Mouse (Mus musculus) cortical plate, adult 2 months (tissue): ENCODE measurements around the gene Ttc28.

ENCODE experiments used
- CTCF ChIP-seq: fragments of 200-500 bp; IDR thresholded peaks from 2 replicates; pipeline ENCODE4 v1.5.1; 2011; ENCODE audit warnings: mild to moderate bottlenecking, control low read depth, low read length; ENCODE audit not compliant: insufficient read depth; ENCODE audit errors: extremely low read depth
- POLR2A ChIP-seq: fragments of 200-500 bp; IDR thresholded peaks from 2 replicates; pipeline ENCODE4 v1.6.1; 2011; ENCODE audit warnings: mild to moderate bottlenecking, low read length, control low read depth; ENCODE audit not compliant: insufficient read depth; ENCODE audit errors: extremely low read depth

- TF ChIP-seq CTCF (no peak), POLR2A (no peak)
These were observed 149.3 kb downstream of the Ttc28 start for GRCm38 (mm10) chr5:111028952-111029351.
